Mouse (Mus musculus): Measurements from ENCODE around the gene Copz2.
"Not testable (repeated sequence)": the region's sequence is repeated elsewhere in the genome, so short reads cannot be mapped to it uniquely, and the experiment has no call there.

The Copz2 gene

DNA sequence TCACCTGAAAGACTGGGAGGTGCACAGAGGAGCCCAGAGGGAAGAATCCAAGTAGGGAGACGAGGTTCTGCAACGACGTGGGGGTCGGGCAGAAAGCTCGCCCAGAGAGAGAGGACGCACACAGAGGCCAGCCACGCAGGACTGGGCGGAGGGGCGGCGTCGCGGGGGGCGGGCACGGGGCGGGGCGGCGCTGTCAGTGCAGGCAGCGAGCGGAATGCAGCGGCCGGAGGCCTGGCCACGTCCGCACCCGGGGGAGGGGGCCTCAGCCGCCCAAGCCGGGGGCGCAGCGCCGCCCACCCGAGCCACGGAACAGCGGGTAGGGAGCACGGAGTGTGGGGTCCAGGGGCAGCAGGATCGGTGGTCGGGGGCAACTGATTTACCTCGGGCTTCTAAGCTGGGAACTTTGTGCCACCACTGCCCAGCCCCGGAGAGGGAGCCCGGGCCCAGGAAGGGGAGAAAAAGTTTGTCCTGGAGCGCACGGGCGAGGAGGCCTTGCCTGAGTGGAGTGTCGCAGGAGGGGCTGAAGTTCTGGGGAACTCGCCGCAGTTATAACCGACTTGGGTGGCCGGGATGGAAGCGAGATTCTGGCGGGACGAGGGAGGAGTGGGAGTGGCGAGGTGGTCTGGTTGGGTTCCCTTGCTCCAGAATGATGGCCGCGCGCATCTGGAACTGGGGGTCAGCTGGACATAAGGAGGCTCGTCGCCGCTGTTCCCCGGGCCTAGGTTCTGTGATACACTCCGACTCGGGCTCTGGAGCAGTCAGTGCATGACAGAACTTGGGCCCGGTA, at the start of gene Copz2:
Gene Copz2 (plus strand): TSS at position 190 of the 787 bp plus-strand sequence.
- DNase-seq = peak in 1 of 2 experiments; percentile 37

DNA sequence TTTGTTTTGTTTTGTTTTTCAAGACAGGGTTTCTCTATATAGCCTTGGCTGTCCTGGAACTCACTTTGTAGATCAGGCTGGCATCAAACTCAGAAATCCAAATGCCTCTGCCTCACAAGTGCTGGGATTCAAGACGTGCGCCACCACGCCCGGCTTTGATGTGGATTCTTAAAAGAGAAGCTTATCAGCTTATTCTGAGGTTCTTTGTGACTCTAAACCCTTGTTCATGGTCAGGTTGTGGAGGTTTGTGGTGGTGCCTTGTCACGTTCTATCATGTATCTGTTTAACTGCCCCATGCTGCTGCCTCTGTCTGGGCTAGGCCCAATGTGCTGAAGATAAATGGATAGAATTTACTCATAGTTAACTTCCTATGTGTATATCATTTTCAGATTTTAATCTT, 44.1 kb upstream of the Copz2 start:
- DNase-seq = no peak

DNA sequence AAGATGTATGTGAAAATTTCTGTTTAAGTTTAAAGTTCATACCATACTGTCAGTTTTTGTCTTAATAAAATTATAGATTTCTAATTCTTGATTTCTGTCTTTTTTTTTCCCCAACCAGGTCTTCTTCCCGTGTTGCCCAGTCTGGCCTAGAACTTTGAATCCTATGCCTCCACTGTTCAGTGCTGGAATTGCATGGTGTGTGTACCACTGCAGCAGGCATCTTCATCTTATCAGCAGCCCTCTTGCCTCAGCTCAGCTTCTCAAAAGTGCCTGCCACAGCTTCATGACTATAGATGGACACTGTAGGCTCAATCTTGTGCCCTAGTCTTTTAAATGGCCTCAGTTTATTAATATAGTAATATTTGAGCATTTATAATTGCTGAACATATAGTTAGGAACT, 41.6 kb upstream of the Copz2 start:
- no peak for DNase-seq

DNA sequence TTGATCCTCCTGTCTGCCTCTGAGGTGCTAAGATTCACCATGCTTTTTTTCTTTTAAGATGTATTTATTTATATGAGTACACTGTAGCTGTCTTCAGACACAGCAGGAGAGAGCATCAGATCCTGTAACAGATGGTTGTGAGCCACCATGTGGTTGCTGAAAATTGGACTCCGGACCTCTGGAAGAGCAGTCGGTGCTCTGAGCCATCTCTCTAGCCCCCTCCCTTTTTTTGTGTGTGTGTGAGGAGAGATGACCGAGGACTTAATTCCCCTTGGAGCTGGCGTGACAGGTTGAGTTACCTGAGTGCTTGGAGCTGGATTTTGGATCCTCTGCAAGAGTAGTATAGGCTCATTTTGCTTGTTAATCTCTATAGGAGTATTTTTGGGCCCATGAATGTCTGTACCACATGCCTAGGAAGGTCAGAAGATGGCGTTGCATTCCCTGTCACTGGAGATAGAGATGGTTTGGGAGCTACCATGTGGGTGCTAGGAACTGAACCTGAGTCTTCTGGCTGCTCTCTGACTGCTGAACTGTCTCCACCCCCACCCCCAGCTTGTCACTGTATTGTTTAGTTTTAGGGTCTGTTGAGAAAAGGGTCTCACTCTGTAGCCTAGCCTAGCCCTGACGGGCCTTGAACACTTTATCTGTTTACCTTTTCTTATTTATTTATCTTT, 40.0 kb upstream of the Copz2 start:
- DNase-seq = no peak

DNA sequence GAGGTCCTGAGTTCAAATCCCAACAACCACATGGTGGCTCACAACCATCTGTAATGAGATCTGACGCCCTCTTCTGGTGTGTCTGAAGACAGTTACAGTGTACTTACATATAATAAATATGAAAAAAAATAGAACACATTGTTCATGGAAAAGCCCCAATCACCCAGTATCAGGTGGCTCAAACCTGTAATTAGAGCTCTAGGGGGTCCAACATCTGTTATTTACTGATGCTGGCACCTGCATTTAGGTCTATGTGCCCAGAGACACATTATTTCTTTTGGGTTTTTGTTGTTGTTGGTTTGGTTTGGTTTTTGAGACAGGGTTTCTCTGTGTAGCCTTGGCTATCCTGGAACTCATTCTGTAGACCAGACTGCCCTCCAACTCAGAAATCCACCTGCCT, 38.5 kb upstream of the Copz2 start:
- DNase-seq = not testable (repeated sequence)

DNA sequence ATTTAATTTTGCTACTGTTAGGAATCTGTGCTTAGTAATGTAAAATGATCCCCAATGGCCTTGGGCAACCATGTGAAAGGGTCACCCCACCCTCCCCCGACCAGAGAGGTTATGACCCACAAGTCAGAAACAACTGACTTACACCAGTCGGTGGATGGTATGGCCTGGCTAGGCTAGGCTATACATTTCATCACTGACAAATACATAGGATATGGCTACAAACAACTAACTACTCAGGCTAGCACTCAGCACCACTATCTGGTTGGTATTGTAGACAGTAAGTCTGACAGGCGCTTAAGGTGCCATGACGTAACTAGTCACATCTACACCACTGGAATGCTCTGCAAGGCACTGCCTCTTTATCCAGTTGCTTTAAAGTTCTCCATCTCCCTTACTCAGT, 36.2 kb upstream of the Copz2 start:
- no peak for DNase-seq

DNA sequence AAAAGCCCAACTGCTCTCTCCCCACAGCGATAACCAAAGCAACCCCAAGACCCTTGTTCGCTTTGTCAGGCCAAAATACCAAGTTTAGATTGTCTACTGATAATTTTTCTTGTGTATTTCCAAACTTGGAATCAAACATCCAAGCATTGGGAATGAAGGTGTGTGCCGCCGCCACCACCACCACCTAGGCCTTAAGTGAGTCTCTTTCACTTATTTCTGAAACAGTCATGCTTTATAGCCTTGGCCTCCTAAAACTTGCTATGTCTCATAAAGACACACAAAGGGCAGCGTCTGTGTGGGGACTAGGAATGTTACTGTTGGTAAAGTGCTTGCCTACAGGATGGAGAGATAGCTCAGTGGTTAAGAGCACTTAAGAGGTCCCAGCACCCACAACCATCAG, 35.8 kb upstream of the Copz2 start:
- no peak for DNase-seq

DNA sequence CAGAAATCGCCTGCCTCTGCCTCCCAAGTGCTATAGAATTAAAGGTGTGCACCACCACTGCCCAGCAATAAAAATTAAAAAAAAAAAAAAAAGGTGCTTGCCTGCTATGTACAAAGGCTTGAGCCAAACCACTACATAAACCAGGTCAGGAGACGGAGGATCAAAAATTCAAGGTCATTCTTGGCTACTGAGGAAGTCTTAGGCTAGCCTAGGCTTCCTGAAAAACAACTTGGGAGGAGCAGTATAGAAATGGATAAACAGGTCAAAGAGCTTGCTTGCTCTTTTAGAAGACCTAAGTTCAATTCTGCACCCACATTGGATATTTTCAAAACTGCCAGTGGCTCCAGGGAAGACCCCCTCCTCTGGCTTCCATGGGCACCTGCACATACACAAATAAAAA, 35.2 kb upstream of the Copz2 start:
- no peak for DNase-seq

DNA sequence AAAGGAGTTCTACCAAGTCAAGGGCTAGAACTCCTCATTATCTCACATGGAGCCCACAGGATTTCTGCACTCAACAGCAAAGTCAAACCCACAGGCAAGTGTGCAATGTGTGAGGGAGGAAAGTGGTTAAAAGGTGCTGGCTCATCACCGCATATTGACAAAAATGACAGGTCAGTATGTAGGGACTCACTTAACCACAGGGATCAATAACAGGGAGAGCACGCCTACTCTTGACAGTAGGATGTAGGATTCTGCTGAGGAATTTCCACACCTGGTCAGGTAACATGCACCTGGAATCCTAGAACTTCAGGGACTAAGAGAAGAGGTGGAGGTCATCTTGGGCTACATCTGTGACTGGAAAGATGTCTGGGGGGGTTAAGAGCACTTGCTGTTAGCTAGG, 33.8 kb upstream of the Copz2 start:
- DNase-seq = no peak

DNA sequence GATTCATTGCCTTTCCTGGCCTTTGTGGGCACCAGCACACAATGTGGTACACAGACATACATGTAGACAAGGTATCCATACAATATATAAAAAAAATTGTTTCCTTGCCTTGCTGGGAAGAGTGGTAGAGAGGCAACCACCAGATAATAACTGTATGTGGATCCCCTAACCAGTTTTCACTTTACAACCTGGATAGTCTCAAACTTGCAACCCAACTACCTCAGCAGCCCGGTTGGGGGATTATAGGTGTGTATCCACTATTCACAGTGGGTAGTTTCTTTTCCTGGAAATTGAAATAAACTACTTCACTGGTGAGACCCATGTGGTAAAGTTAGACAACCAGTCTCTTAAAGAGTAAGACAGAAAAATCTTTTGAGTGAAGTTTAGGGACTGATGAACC, 33.2 kb upstream of the Copz2 start:
- no peak for DNase-seq

DNA sequence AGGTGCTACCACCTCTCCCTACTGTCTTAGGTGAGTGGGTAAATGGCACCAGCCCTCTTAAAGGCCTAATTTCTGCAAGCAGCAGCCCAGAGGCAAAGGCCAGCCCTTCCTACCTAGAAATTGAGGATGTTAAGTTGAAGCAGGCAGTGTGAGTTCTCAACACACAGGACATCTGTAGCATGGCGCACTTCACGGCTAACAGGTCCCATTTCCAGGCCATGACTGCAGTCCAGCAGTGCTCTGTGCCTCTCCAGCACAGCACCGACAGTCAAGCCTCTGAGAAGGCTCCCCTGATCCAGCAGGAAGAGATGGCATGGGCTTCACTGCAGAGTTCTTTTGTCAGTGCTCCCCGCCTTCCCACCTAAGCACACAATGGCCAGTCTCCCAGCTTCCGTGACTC, 32.7 kb upstream of the Copz2 start:
- DNase-seq = no peak

DNA sequence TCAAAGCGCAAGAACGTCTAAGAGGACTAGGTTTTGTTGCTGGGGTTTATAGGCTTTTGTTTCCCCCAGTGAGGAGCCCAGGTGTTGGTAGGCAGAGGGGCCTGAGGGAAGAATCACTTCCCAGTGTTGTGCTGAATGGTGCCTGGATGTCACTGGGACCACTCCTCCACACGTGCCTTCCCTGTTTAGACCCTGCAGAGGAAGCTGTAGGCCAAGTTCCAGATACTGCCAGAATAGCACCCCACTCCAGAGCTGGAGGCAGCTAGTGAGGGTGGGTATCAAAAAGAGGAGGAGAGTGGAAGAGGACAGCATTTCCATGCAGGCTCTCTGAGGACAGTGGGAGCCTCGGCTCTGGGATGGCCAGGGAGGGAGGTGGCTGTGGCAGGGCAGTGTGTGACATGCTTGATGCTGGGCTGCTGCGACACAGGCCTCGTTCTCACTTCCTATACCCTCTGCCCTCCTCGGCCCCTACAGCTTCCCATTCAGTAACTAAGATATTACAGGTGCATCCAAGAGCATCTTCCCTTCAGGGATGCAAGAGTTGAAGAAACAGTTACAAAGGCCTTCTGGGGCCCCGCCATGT, 31.5 kb upstream of the Copz2 start:
- no peak for DNase-seq

DNA sequence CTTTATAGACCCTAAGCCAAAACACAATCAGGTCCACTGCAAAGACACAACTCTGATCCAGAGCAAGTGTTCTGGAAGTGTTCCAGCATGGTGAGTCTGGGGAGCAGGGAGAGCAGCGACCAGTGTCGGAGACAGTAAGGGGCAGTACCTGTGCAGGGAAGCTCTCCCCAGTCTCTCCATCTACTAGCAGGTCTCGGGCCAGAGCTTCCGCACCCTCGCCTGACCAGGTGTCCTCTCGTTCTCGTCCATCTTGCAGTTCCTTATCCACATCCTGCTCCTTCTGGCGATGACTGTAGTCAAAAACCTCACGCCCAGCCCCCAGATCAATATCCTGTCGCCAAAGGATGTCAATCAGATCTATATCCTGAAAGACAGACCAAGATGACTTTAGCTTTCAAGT, 27.7 kb upstream of the Copz2 start:
- no peak for DNase-seq

DNA sequence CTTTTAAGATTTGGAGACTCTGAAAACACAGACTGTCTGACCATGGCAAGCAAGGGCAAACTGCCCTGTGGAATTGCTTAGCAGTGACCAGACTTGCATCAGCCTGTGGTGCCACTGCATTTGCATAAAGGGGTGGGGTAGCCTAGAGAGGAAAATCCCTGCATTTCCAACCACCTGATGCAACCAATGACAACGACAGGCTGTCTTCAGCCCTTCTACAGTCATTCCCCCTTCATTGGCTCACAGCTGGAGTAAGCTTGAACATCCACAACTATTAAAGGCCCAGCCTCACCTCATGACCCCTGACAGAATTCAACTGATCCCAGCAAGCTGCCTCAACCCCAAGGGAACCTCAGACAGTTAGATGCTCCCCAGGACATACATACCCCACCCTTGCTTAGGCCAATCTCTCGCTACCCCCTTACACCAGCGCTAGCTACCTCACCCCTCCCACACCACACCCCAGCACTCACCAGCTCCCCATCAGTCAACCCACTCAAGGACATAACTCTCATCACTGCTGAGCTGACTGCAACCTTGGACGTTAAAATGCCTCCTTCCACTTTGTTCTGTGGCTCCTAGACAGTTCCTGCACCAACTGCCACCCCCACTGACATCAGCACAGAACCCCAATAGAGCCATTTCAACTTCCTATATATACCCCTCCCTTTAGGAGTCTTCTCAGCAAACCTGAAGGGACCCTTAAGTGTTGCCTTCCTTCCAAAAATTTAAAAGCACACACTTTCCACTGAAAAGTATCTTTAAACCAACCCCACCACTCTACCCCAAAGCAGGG, 26.8 kb upstream of the Copz2 start:
- peak; percentile 38 to 57 for DNase-seq

DNA sequence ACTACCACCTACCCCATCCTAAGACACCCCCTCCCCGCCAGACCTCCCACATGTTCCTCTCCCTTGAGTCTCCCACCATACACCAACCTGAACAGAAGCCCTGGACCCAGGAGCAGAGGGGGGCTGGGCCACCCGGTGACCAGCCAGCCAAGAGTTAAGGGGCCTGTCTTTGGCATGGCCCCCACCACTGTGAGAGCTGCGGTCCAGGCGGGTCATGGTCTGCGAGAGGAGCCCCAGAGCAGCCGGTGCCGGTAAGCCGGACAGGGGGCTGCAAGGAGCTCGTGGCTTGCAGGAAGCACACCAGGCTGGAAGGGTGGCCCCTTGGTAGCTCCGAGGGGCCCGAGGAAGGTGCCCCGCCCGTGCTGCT, 26.2 kb upstream of the Copz2 start:
- DNase-seq = no peak

DNA sequence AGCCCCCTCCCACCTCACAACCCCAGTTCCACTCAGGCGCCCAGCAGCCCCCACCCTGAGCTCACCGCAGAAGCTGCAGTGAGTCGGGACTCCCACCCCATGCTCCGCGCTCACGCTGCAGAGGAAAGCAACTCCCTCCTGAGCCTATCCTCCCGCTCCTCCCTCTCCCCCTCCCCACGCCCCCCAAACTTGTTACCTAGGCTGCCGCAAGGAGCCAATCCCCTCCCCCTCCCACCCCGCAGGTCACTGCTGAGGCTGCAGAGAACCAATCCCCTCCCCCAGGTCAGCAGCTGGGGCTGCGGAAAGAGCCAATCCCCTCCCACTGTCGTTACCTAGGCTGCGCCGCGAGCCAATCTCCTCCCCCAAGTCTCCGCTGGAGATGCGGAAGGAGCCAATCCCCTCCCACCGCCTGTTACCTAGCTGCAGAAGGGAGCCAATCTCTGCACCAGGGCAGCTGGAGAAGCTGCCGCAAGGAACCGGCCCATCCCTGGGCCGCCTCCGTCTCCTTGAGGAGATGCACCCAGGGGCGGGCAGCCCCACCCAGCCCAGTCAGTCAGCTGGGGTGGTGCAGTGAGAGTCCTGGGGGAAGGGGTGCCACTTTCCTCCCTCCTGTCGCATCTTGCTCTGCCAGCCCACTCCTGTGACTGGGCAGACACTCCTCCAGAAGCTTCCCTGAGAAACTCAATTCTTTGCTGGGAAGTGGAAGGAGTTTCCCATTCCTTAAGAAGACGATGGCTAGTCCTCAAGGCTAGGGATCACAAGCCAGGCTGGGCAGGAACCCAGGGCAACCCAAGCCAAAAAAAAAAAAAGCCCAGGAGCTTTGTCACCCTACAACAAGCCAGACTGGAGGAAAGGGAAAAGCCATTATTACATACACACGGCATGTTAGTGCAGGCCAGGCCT, 25.5 kb upstream of the Copz2 start:
- peak; percentile 91 to 94 for DNase-seq

DNA sequence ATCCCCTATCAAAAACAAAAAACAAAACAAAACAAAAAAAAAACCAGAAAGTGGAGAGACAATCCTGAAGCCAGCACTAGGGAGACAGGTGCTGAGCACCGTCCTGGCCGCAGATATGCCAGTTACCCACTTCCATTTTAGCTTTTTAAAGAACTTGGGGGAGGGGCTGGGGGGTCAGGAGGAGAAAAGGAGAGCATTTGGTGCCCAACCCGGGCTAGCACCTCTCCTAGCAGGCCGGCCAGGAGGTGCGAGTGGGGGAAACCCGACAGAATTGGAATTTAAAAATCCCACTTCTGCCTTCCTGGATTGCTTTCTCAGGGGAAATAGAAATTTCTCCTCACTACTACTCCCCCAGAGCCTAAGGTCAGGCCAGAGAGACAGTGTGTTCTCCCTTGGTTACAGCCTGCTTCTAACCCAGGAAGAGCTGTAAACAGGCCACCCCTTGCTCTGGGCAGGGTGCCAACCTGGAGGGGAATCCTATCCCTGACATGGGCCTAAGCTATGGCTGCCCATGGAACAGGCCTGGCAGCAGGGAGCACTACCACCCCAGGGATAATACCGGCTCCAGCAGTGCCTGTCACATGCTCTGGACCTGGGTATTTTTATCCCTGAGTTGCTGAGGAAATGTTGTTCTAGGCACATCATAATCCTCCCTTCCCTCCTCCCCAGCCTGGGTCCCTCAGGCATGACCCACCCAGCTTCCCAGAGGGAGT, 24.7 kb upstream of the Copz2 start:
- peak; percentile 63 to 78 for DNase-seq

DNA sequence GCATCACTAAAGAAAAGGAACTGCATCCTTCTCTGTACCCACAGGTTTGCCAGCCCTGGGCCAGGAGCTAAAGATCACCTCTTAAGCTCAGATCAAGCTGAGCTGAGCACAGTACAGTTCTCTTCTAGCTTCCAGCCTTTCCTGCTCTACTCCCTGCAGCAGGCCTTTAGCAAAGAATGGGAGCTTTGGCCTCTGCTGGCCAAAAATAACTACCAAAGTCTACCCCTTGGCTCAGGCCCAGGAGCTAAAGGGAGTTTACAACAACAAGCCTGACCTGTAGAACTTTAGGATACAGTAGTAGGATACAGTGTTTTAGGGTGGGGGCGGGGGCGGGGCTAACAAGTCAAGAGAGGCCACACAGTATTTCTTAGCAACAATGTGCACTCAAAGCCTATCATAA, 23.2 kb upstream of the Copz2 start:
- DNase-seq = peak in 1 of 2 experiments; percentile 25

DNA sequence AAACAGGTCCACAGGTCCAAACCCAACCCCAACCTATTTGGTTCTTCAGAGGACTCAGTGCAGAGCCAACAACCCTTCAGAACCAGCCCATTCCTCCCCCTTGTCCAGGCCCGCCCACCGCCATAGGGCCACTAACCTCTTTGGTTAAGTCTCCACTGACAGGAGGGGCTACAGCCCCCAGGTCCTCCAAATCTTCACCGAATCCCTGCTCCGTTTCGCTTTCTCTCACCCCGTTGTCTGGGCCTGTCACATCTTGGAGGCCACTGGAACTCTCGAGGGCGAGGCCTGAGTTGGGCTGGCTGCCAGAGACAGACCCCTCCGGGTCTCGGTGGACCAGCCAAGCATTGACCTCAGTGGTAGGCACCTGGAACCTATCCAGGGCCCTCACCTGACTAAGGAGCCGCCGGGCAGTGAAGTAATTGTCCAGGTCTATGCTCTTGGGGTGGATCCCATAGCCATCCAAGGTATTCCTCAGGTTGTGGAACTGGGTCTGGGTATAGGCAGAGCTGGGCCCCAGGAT, 22.5 kb upstream of the Copz2 start:
- DNase-seq = no peak

DNA sequence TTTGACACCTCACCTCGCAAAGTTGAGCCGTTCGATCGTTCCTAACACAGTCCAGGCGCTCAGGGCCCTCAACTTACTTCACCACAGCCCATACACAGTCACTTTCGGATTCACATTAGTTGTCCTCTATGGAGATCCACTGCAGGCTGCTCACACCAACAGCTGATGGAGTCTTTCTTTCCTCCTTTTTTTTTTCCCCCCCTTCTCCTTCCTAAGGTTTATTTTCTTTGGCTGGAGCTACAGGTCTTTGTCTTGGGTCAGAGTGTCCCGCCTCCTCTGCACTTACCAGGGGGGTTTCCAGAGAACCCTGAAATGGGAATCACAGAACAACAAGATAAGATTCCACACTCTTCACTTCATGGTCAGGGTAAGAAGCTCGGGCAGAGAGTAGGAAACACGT, 21.8 kb upstream of the Copz2 start:
- no peak for DNase-seq

DNA sequence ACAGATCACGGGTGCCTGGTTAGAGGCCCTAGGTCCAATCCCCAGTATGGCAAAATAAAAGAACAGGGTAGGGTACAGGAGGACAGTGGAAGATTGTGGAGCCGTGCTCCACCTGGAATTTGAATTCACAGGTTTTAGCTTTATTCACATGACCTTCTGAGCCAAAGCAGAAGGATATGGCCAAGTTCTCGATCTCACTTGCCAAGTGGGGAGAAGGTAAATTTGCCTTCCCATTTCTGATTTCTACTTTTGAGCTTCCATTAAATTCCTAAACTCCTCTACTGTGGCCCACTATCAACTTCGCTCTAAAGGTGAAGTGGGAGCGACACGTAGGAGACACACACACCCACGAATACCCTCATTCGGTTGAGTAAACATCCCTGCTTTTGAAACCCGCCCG, 20.8 kb upstream of the Copz2 start:
- DNase-seq = no peak
